Mouse (Mus musculus): ENCODE data around the gene Dnmt3a.

DNA sequence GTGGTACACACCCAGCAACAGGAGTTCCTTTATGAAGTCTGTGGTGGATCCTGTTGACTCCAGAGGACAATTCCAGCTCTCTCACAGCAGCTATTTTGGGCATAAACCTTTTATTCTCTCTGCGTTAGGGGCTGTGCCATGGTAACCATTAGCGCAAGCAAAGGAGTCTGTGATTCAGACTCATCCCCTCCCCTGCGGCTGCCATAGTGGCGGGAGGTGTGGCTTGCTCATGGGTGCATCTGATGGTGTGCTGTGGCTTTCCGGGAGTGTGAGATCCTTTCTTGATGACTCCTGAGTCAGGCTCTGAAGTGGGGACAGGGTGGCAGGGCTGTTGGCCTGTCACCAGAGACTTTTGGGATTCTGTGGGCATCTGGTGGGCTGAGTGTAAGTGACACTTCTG, 17.6 kb downstream of the Dnmt3a start:
- TF ChIP-seq POLR2A (IDR thresholded peaks at IDR 0.05; ENCODE audit: low read depth, low read length) (no peak), CTCF (conservative IDR thresholded peaks at IDR 0.05; ENCODE audit: insufficient read depth, insufficient read length, low read depth, low read length) (no peak)
